Mouse (Mus musculus) thymus, adult 2 months (tissue): ENCODE results near the gene Dhrs7b.

Experiments
- CTCF ChIP-seq: fragments of 200-500 bp; IDR thresholded peaks from 2 replicates; pipeline ENCODE4 v1.5.1; 2012; ENCODE audit warnings: mild to moderate bottlenecking, control low read depth, low read length, moderate library complexity, borderline replicate concordance; ENCODE audit not compliant: control insufficient read depth, poor library complexity, insufficient read depth; ENCODE audit errors: extremely low read depth
- POLR2A ChIP-seq: fragments of 200-500 bp; IDR thresholded peaks from 2 replicates; pipeline ENCODE4 v1.6.1; 2012; ENCODE audit warnings: mild to moderate bottlenecking, low read length, control low read depth, moderate library complexity; ENCODE audit not compliant: control insufficient read depth, poor library complexity, insufficient read depth; ENCODE audit errors: extremely low read depth

DNA sequence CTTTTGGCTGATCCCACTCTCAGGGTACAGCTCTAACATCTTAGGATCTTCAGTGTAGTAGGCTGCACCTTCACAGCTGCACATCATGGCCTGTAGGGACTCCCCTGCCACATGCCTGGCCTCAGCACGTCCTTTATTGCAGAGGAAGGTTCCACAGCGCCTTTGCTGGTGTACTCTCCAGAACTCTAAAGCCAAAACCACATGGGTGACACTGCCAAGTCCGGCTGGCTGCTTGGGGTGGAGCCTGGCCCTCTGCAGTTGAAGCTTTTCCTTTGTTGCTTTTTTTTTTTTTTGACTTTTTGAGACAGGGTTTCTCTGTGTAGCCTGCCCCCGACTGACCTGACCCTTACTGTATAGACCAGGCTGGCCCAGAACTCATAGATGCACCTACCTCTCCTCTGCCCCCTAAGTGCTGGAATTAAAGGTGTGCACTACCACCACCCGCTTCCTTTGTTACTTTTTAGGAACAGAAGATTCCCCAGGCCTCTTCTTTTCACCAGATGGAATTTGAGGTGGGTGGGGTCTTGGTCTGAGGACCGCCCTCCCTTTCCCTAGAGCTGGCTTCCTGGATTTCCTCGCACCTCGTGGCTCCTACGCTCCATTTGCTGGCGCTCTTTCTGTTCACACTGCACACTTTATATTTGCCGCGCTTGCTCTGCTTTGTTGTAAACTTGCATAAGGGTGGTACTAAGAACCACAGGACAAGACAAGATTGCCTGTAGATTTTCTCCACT lies 11.2 kb downstream of the Dhrs7b start:
- TF ChIP-seq POLR2A (no peak), CTCF (no peak)
